Mouse (Mus musculus): Measurements from ENCODE around the gene Prtg.

The Prtg gene

DNA sequence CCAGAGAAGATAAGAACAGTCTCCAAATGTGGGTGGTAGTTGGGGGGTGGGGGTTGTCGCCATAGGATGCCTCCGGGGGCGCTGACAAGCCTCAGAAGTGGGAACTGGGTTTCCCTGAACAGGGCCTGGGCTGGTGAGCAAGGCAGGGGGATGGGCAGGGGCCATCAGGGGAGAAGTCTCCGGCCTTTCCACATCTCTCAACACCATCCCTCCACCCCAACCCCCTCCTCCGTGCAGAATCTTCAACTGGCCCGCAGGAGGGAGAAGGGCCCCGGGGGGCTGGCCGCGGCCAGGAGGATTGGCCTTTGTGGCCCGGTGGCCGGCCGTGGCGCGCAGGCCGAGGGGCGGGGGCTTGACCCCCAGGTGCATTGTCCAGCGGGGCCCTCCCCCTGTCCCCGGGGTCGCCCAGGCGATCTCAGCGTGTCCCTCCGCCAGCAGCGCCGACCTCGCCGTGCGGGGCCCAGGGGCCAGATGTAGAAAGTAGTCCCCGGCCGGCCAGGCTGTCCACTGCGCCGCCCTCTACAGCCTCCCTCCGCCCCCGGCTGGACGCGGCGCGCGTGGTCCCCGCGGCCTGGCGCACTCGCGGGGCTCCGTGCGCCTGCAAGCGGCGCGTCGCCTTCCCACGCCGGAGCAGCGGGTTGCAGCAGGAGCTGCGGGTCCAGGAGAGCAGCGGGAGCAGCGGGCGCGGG lies at the start of gene Prtg:
Prtg (plus strand) TSS at position 144 of the 689 bp plus-strand sequence.
- CTCF ChIA-PET, result no interaction called here

GRCm38 (mm10) chr9:72757143-72757542 lies 49.5 kb upstream of the Prtg start:
- CTCF ChIA-PET, result no interaction called here

DNA sequence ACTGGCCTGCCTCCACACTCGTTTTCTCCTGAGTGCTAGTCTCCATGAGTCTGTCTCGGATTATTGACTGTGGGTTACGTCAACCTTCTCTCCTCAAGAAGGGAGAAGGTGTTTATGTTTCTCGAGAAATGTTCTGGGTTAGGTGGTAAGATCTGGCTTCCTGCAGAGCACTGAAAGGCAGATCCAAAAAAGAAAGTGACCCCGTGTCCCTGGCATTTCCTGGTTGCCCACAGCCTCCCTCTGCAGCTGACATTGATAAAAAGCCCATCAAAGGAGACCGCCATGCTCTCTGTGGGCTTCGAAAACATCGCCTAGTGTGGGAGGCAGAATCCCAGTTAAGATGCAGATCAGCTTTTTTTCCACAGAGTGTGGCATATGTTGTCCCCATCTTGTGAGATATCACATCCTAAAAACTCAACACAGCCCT lies 48.0 kb upstream of the Prtg start:
- CTCF ChIA-PET, result no interaction called here

GRCm38 (mm10) chr9:72763050-72763718 lies 43.5 kb upstream of the Prtg start:
- CTCF ChIA-PET, result no interaction called here

DNA sequence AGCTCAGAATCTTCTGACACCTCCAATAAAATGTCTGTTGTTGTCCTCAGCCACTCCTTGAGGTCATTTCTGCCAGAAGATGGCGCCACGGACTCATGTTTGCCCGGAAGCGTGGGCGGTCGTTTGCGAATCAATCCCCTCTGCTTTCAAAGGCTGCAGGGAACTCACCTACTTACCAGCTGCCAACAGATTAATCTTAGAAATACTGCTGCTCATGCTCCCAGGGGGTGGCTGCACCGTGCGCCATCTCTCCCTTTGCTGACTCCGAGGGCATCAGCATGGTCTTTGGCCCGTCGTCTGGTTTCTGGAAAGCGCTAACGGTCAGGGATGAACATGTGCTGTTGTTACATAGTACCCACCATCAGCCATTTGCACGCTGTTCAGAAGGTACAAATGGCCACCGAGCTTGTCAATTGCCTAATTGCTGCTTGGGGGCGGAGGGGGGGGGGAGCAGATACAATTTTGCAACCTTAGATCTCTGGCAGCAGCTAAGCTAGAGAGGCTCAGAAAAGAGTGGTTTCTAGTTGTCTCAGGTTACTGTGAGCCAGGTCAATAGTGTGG lies 39.8 kb upstream of the Prtg start:
- CTCF ChIA-PET, result interaction anchor here (0.6 to 2.0 kb wide), 4 partner anchors 21 to 358 kb away, joined by 3 to 10 read pairs (median 4); no protein-coding TSS in a partner anchor

- CTCF ChIA-PET, result no interaction called here
Measured at GRCm38 (mm10) chr9:72775022-72775421, 31.7 kb upstream of the Prtg start.

DNA sequence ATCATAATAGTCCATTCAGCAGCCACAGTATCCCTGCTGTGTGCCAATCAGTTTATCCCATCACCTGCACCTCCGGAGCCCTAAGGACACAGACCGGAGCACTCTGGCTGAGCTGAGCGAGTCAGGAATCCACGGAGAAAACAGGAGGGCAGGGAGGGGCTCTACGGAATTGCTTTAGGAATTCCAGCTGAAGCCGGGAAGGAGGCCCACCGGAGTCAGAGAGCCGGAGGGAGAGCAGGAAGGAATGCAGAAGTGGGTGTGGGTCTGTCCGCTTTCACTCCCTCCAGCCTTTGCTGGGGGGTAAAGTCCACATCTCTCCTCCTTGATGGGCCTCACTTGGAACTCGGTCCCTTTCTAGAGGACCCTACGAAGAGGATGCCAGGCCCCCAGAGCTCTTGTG lies 27.7 kb upstream of the Prtg start:
- CTCF ChIA-PET, result no interaction called here

GRCm38 (mm10) chr9:72779733-72780132 lies 26.9 kb upstream of the Prtg start:
- CTCF ChIA-PET, result no interaction called here

GRCm38 (mm10) chr9:72780694-72781093 lies 26.0 kb upstream of the Prtg start:
- CTCF ChIA-PET, result no interaction called here

DNA sequence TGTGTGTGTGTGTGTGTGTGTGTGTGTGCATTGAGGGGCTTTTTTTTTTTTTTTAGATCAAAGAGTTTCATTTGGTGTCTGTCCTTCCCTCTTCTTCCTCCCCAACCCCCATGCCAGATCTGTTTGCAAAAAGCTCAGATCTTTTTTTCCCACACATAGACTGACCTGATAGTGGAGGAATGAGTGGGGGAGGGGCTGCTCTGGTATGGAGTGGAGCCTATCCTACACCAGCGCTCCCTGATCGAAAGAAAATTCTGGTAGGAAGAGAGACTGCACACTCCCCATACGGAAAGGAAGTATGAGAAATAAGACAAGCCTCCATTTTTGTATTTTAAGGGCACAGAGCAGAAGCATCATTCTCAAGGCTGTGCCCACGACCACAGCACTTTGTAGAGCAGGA lies 25.2 kb upstream of the Prtg start:
- CTCF ChIA-PET, result interaction anchor here (0.6 kb wide), 1 partner anchor 41 kb away, joined by 11 read pairs; no protein-coding TSS in a partner anchor

- CTCF ChIA-PET, result no interaction called here
Measured at GRCm38 (mm10) chr9:72782121-72782520, 24.6 kb upstream of the Prtg start.

DNA sequence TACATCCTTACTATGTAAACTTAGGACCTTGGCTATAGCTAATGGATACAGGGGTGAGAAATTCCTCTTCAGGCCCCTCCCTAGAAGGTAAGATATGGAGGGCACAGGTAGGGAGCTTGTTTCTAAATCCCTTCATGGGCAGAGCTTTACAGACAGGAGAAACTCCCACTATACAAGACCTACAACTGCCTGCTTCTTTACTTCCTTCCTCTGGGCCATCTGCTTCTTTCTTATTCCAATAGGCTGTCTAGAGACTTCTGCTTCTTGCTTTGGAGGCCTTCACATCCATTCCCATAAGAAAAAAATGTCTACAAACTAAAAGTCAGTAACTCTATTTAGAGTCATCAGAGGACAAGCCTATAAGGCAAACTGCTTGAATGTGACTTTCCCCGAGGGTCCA lies 18.9 kb upstream of the Prtg start:
- CTCF ChIA-PET, result interaction anchor here (0.5 kb wide), 1 partner anchor 21 kb away, joined by 4 read pairs; no protein-coding TSS in a partner anchor

GRCm38 (mm10) chr9:72790530-72791212 lies 16.0 kb upstream of the Prtg start:
- CTCF ChIA-PET, result interaction anchor here (0.5 kb wide), 1 partner anchor 200 kb away, joined by 4 read pairs; no protein-coding TSS in a partner anchor

- CTCF ChIA-PET, result interaction anchor here (0.5 kb wide), 1 partner anchor 200 kb away, joined by 4 read pairs; no protein-coding TSS in a partner anchor
Measured at GRCm38 (mm10) chr9:72791213-72791582, 15.5 kb upstream of the Prtg start.

GRCm38 (mm10) chr9:72791681-72792080 lies 15.0 kb upstream of the Prtg start:
- CTCF ChIA-PET, result no interaction called here

DNA sequence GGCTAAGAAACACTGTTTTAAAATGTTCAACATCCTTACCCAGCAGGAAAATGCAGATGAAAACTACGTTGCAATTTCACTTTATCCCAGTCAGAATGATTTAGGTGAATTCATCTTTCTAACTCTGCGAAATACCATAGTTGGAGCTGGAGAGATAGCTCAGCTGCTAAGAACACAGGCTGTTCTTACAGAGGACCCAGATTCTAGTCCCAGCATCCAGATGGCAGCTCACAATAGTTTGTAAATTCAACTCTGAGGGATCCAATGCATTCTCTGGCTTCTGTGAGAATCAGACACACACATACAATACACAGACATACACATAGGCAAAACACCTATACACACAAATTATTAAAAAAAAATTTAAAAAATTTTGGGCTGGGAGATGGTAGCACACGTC lies 11.4 kb upstream of the Prtg start:
- CTCF ChIA-PET, result interaction anchor here (0.7 kb wide), 1 partner anchor 194 kb away, joined by 3 read pairs; no protein-coding TSS in a partner anchor

- CTCF ChIA-PET, result interaction anchor here (0.6 to 0.7 kb wide), 2 partner anchors 20 to 105 kb away, joined by 3 to 5 read pairs; no protein-coding TSS in a partner anchor
Measured at GRCm38 (mm10) chr9:72797136-72797621, 9.5 kb upstream of the Prtg start.

- CTCF ChIA-PET, result no interaction called here
Measured at GRCm38 (mm10) chr9:72803280-72803679, 3.4 kb upstream of the Prtg start.

GRCm38 (mm10) chr9:72806146-72806545 lies 528 bp upstream of the Prtg start:
- CTCF ChIA-PET, result no interaction called here

GRCm38 (mm10) chr9:72807420-72808005 lies 839 bp downstream of the Prtg start:
- CTCF ChIA-PET, result interaction anchor here (0.6 kb wide), 1 partner anchor 10 kb away, joined by 5 read pairs; no protein-coding TSS in a partner anchor

DNA sequence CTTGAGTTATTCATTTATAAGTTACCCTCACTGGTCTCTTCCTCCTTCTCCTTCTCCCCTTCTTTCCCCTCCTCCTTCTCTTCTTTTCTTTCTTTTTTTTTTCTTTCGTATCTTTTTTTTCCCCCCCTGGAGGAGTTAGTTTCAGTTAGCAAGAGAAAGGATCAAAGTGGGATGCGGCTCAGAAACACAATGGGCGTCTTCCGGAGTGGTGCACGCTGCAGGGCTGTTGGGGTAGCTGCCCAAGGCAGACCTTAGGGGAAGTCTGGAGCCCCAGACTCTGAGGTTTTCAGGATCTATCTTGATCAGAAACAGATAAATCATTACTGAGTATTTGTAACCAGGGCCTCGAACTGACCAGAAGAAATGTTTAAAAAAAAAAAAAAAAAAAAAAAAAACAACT lies 1.5 kb downstream of the Prtg start:
- CTCF ChIA-PET, result interaction anchor here (0.6 to 0.7 kb wide), 2 partner anchors 9 to 53 kb away, joined by 5 to 19 read pairs; no protein-coding TSS in a partner anchor
